Mouse (Mus musculus) brain, embryonic 14.5 days (tissue): Measurements from ENCODE around the gene Ajap1. TPM values are rescaled to one million over a fixed set of nuclear protein-coding genes. Genes with fewer than 3 reads are reported as not detected.

Experiments used
- DNase-seq: peaks from one replicate; pipeline ENCODE4 v3.0.0-alpha.2; 2011; ENCODE audit warnings: low read depth
- CTCF ChIP-seq: fragments of 200-500 bp; IDR thresholded peaks from 2 replicates; pipeline ENCODE4 v1.5.1; 2012; ENCODE audit warnings: inconsistent platforms, mild to moderate bottlenecking, moderate library complexity, borderline replicate concordance; ENCODE audit not compliant: insufficient read depth, insufficient read length; ENCODE audit errors: extremely low read depth
- POLR2A ChIP-seq: fragments of 200-500 bp; IDR thresholded peaks from 2 replicates; pipeline ENCODE4 v1.6.1; 2012; ENCODE audit warnings: mild to moderate bottlenecking, inconsistent platforms, borderline replicate concordance; ENCODE audit not compliant: poor library complexity, insufficient read depth, insufficient read length, severe bottlenecking; ENCODE audit errors: extremely low read depth
- polyA plus RNA-seq: library from polyadenylated mRNA; depleted of rRNA; stranded (reverse); fragments of >200 nt; gene quantifications from 2 replicates; pipeline ENCODE4 v1.2.3, GENCODE M21; 2012

The Ajap1 gene
- polyA plus RNA-seq, 1 experiment = 19.9 TPM

GRCm38 (mm10) chr4:153439868-153440267 lies 42.7 kb downstream of the Ajap1 start:
- TF ChIP-seq CTCF (no peak), POLR2A (no peak)
- peak; percentile 33 for DNase-seq

- peak; percentile 65 for DNase-seq
- TF ChIP-seq CTCF (no peak), POLR2A (no peak)
These were observed 43.6 kb downstream of the Ajap1 start for GRCm38 (mm10) chr4:153439031-153439430.

GRCm38 (mm10) chr4:153437196-153437595 lies 45.4 kb downstream of the Ajap1 start:
- DNase-seq = no peak

GRCm38 (mm10) chr4:153435917-153436316 lies 46.7 kb downstream of the Ajap1 start:
- no peak for TF ChIP-seq CTCF
- TF ChIP-seq POLR2A = no peak
- peak; percentile 81 for DNase-seq

More at GRCm38 (mm10) chr4:153437196-153437595, 45.4 kb downstream of the Ajap1 start:
- TF ChIP-seq CTCF (no peak), POLR2A (no peak)

- DNase-seq = no peak
- TF ChIP-seq CTCF (no peak), POLR2A (no peak)
These were observed 52.6 kb downstream of the Ajap1 start for GRCm38 (mm10) chr4:153429971-153430370.

GRCm38 (mm10) chr4:153425961-153426656 lies 56.5 kb downstream of the Ajap1 start:
- TF ChIP-seq POLR2A = no peak
- no peak for TF ChIP-seq CTCF
- DNase-seq = no peak

GRCm38 (mm10) chr4:153424324-153424723 lies 58.3 kb downstream of the Ajap1 start:
- DNase-seq = no peak
- TF ChIP-seq POLR2A (no peak), CTCF (no peak)

GRCm38 (mm10) chr4:153417926-153418325 lies 64.7 kb downstream of the Ajap1 start:
- peak; percentile 60 for DNase-seq
- peak; percentile 49 for TF ChIP-seq CTCF
- no peak for TF ChIP-seq POLR2A

- TF ChIP-seq POLR2A (no peak), CTCF (no peak)
- DNase-seq = no peak
These were observed 65.3 kb downstream of the Ajap1 start for GRCm38 (mm10) chr4:153417164-153417896.

- DNase-seq = no peak
- TF ChIP-seq POLR2A = no peak
- no peak for TF ChIP-seq CTCF
These were observed 66.5 kb downstream of the Ajap1 start for GRCm38 (mm10) chr4:153416111-153416510.

- TF ChIP-seq POLR2A = no peak
- TF ChIP-seq CTCF = no peak
- DNase-seq = no peak
These were observed 84.2 kb downstream of the Ajap1 start for GRCm38 (mm10) chr4:153398421-153398820.
